11 mouse cellular contexts compared by ENCODE assay signal in the genomic region with DNA sequence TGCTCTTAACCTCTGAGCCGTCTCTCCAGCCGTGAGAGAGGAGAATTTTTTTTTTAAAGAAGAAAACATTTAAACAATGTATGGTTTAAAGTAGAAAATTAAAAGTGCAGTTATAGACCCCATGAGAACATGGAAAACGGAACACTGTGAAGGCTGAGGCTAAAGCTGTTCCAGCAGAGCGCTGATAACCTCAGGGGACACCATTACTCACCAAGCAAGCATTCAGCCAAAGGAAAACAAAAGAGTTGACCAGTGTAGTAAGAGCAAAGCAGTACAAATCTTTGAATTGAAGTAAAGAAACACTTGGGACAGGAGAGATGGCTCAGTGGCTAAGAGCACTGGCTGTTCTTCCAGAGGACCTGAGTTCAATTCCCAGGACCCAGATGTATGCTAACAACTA. TPM values are rescaled to one million over a fixed set of nuclear protein-coding genes. Genes with fewer than 3 reads are reported as not detected.
A peak's percentile ranks its signal among the peaks of the same experiment; 100 is the strongest.
DNase-seq lines count a peak whose midpoint lies in the region; ATAC-seq lines count a peak whose summit lies in the region.
"Had no signal": no experiment of that assay in that cellular context is flagged by ENCODE, and none has a peak within 500 bp of the region (broad histone marks: within the 10 kb centered on the region; RNA-seq: fewer than 3 reads in every experiment).

No protein-coding gene starts in this region.

- H3K9me3 ChIP-seq in embryonic facial prominence, embryonic 12.5 days: no peaks in the 10 kb centered on the region
- H3K9me3 ChIP-seq in embryonic facial prominence, embryonic 10.5 days: no peaks in the 10 kb centered on the region
- H3K9me3 ChIP-seq in midbrain, embryonic 14.5 days (ENCODE audit: control insufficient read depth, low read length): no peaks in the 10 kb centered on the region
- no peaks in the 10 kb centered on the region for H3K9me3 ChIP-seq in midbrain, embryonic 11.5 days (ENCODE audit: control insufficient read depth, low read length)
- H3K9me3 ChIP-seq in heart, embryonic 15.5 days (replicated peaks): no peaks in the 10 kb centered on the region
- H3K9me3 ChIP-seq: liver, embryonic 13.5 days; megakaryocyte, embryonic 14.5 days had no signal

- WGBS in embryonic facial prominence, embryonic 12.5 days: 28% methylated on average over 4 of the region's 4 CpGs
- 58% methylated on average over 4 of the region's 4 CpGs for WGBS in embryonic facial prominence, embryonic 10.5 days
- 56% methylated on average over 4 of the region's 4 CpGs for WGBS in midbrain, embryonic 14.5 days
- WGBS in midbrain, embryonic 11.5 days: 68% methylated on average over 4 of the region's 4 CpGs
- WGBS in heart, embryonic 15.5 days: 37% methylated on average over 4 of the region's 4 CpGs

- H3K4me2 ChIP-seq in embryonic facial prominence, embryonic 12.5 days (replicated peaks): no peak overlapping the region
- H3K4me2 ChIP-seq in midbrain, embryonic 14.5 days (ENCODE audit: low read length): no peak overlapping the region
- no peak overlapping the region for H3K4me2 ChIP-seq in midbrain, embryonic 11.5 days
- H3K4me2 ChIP-seq in heart, embryonic 15.5 days: no peak overlapping the region
- H3K4me2 ChIP-seq: liver, embryonic 13.5 days had no signal

- H3K4me1 ChIP-seq in embryonic facial prominence, embryonic 12.5 days: peaks cover 35% of the 10 kb centered on the region
- peaks cover 39% of the 10 kb centered on the region for H3K4me1 ChIP-seq in embryonic facial prominence, embryonic 10.5 days
- peaks cover 14% of the 10 kb centered on the region for H3K4me1 ChIP-seq in midbrain, embryonic 14.5 days (ENCODE audit: control insufficient read depth, insufficient read depth, low read length)
- H3K4me1 ChIP-seq in midbrain, embryonic 11.5 days (ENCODE audit: control insufficient read depth, insufficient read depth, low read length): peaks cover 9% of the 10 kb centered on the region
- H3K4me1 ChIP-seq in heart, embryonic 15.5 days (replicated peaks): peaks cover 14% of the 10 kb centered on the region
- H3K4me1 ChIP-seq: liver, embryonic 13.5 days had no signal

- no peak for ATAC-seq in embryonic facial prominence, embryonic 12.5 days (ENCODE audit: insufficient number of reproducible peaks, insufficient read depth, low FRiP score, low TSS enrichment)
- ATAC-seq in midbrain, embryonic 14.5 days (ENCODE audit: low FRiP score, low TSS enrichment): no peak
- no peak for ATAC-seq in midbrain, embryonic 11.5 days (ENCODE audit: low FRiP score)
- peak; percentile 75 for ATAC-seq in heart, embryonic 15.5 days (replicated peaks; ENCODE audit: insufficient number of reproducible peaks, insufficient read depth, low FRiP score, low read depth)

- H3K27me3 ChIP-seq in embryonic facial prominence, embryonic 12.5 days: no peaks in the 10 kb centered on the region
- H3K27me3 ChIP-seq in embryonic facial prominence, embryonic 10.5 days (replicated peaks; ENCODE audit: low read depth, poor library complexity, severe bottlenecking): no peaks in the 10 kb centered on the region
- no peaks in the 10 kb centered on the region for H3K27me3 ChIP-seq in midbrain, embryonic 14.5 days (ENCODE audit: control insufficient read depth, insufficient read depth, low read length)
- no peaks in the 10 kb centered on the region for H3K27me3 ChIP-seq in midbrain, embryonic 11.5 days (ENCODE audit: control insufficient read depth, insufficient read depth, low read length)
- no peaks in the 10 kb centered on the region for H3K27me3 ChIP-seq in heart, embryonic 15.5 days
- H3K27me3 ChIP-seq: liver, embryonic 13.5 days; megakaryocyte, embryonic 14.5 days had no signal

- no peaks in the 10 kb centered on the region for H3K36me3 ChIP-seq in embryonic facial prominence, embryonic 12.5 days
- H3K36me3 ChIP-seq in embryonic facial prominence, embryonic 10.5 days (replicated peaks): no peaks in the 10 kb centered on the region
- H3K36me3 ChIP-seq in midbrain, embryonic 14.5 days (ENCODE audit: control insufficient read depth, insufficient read depth, low read length): no peaks in the 10 kb centered on the region
- no peaks in the 10 kb centered on the region for H3K36me3 ChIP-seq in midbrain, embryonic 11.5 days (ENCODE audit: control insufficient read depth, insufficient read depth, low read length)
- no peaks in the 10 kb centered on the region for H3K36me3 ChIP-seq in heart, embryonic 15.5 days
- H3K36me3 ChIP-seq: liver, embryonic 13.5 days had no signal

- H3K27ac ChIP-seq in embryonic facial prominence, embryonic 12.5 days: peak overlapping the region; percentile 86; the same call in 1 of the 2 replicates
- no peak overlapping the region for H3K27ac ChIP-seq in embryonic facial prominence, embryonic 10.5 days (replicated peaks)
- 0 out of 2 replicates have a peak overlapping the region, but pooled peaks have one; percentile 79 for H3K27ac ChIP-seq in midbrain, embryonic 14.5 days (replicated peaks; ENCODE audit: low read depth, low read length)
- H3K27ac ChIP-seq in midbrain, embryonic 11.5 days (ENCODE audit: low read depth, low read length): no peak overlapping the region
- H3K27ac ChIP-seq in heart, embryonic 15.5 days: peak overlapping the region; percentile 69
- H3K27ac ChIP-seq: layer of hippocampus, adult 2 months; liver, embryonic 13.5 days had no signal

- no peak overlapping the region for H3K9ac ChIP-seq in embryonic facial prominence, embryonic 12.5 days
- H3K9ac ChIP-seq in midbrain, embryonic 14.5 days (replicated peaks; ENCODE audit: low read length): no peak overlapping the region
- H3K9ac ChIP-seq in midbrain, embryonic 11.5 days (ENCODE audit: low read length): no peak overlapping the region
- H3K9ac ChIP-seq in heart, embryonic 15.5 days: no peak overlapping the region
- H3K9ac ChIP-seq: liver, embryonic 13.5 days had no signal

- no peak overlapping the region for H3K4me3 ChIP-seq in embryonic facial prominence, embryonic 12.5 days
- no peak overlapping the region for H3K4me3 ChIP-seq in embryonic facial prominence, embryonic 10.5 days
- no peak overlapping the region for H3K4me3 ChIP-seq in midbrain, embryonic 14.5 days (replicated peaks; ENCODE audit: low read depth, low read length)
- no peak overlapping the region for H3K4me3 ChIP-seq in midbrain, embryonic 11.5 days (ENCODE audit: low read depth, low read length)
- no peak overlapping the region for H3K4me3 ChIP-seq in heart, embryonic 15.5 days
- H3K4me3 ChIP-seq: liver, embryonic 13.5 days; megakaryocyte, embryonic 14.5 days had no signal

- no peak for DNase-seq in embryonic facial prominence, embryonic 10.5 days (ENCODE audit: low spot score)
- DNase-seq in midbrain, embryonic 14.5 days: no peak
- no peak for DNase-seq in midbrain, embryonic 11.5 days (ENCODE audit: low spot score, missing footprints)
- DNase-seq in mesoderm, embryonic 11.5 days (ENCODE audit: low read depth, low spot score): peak; percentile 30
- DNase-seq in cerebellum, postnatal 36 days: no peak
- no peak for DNase-seq in urinary bladder, adult 18-20 months (ENCODE audit: low spot score in 2 of 2)
- DNase-seq: liver, embryonic 13.5 days had no signal

RNA-seq across cellular contexts. Expression of a gene that starts 49.3 kb away (rescaled TPM):
- 366 and 400 TPM in 2 replicates for polyA plus RNA-seq in embryonic facial prominence, embryonic 12.5 days (2016; fragmentation: Nextera tagmentation; extraction: Ambion mirVana)
- polyA plus RNA-seq in embryonic facial prominence, embryonic 10.5 days (2016; fragmentation: Nextera tagmentation; extraction: Ambion mirVana): 260 and 265 TPM in 2 replicates
- polyA plus RNA-seq in midbrain, embryonic 14.5 days (2014; fragmentation: Nextera tagmentation; extraction: Ambion mirVana): 127 and 162 TPM in 2 replicates
- polyA plus RNA-seq in midbrain, embryonic 11.5 days (2014; fragmentation: Nextera tagmentation; extraction: Ambion mirVana): 339 and 388 TPM in 2 replicates
- polyA plus RNA-seq in heart, embryonic 15.5 days (2015; fragmentation: Nextera tagmentation; extraction: Ambion mirVana): 154 and 159 TPM in 2 replicates

Comparison
In these comparisons a context has a peak if more than half of its experiments do, and no peak if none do; other contexts are left out.
1. H3K27ac ChIP-seq: peak in embryonic facial prominence, embryonic 12.5 days (single experiment), midbrain, embryonic 14.5 days (single experiment) and heart, embryonic 15.5 days (single experiment); none in embryonic facial prominence, embryonic 10.5 days (single experiment) and midbrain, embryonic 11.5 days (single experiment).